Mouse (Mus musculus): ENCODE results near the gene 4921507P07Rik. TPM values are rescaled to one million over a fixed set of nuclear protein-coding genes. Genes with fewer than 3 reads are reported as not detected.

The 4921507P07Rik gene
- polyA plus RNA-seq, 1 experiment from 2014 or later: 0.34 TPM

DNA sequence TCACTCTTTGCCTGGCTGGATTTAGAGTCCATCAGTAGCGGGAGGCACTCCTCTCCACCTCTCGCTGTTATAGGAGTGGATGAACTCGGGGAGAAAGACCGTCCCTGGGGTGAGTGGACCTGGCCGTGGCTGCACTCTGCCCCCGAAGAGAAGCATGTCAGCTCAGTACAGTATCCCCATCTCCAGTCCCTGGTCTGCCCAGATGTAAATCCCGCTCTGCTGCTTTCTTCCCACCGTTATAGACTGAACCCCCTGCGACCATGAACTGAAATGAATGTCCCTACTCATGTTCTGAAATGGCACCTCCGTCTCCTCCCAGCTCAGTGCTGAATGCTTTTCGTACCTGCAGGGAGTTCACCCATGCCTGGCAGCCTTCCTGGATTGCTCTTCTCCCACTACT, 67.2 kb downstream of the 4921507P07Rik start:
- H3K9me3 ChIP-seq (replicated peaks): no peaks in the 10 kb centered on the region
- WGBS: 66% methylated on average over 11 of the region's 11 CpGs
- H3K4me1 ChIP-seq (replicated peaks): peaks cover 4% of the 10 kb centered on the region; the same call in 1 of the 2 replicates
- H3K36me3 ChIP-seq: no peaks in the 10 kb centered on the region
- no peak overlapping the region for H3K9ac ChIP-seq
- no peak for ATAC-seq (replicated peaks; ENCODE audit: insufficient number of reproducible peaks, insufficient read depth, low FRiP score, low read depth)
- H3K4me3 ChIP-seq: no peak overlapping the region
- H3K4me2 ChIP-seq: peak overlapping the region; percentile 2; the same call in 1 of the 2 replicates
- H3K27me3 ChIP-seq: no peaks in the 10 kb centered on the region
- 0 out of 2 replicates have a peak overlapping the region, but pooled peaks have one; percentile 5 for H3K27ac ChIP-seq

DNA sequence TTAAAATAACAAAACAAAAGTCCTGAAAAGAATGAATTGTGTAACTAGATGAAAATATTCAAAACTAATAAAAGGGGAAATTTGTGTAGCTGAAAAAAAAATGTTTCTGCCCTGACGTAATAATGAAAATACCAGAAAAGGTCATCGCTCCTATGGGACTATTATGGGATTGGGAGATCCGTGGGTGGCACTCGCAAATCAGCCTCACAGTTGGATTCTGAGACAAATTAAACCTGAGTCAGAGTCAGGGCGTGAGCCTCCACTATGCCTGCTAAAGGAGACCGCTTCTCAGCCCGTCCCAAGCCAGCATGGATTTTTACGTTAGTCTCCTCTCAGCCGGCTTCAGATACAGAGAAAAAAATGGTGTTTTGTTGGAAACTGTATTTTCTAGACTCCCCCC, 69.0 kb downstream of the 4921507P07Rik start:
- H3K36me3 ChIP-seq: no peaks in the 10 kb centered on the region
- no peak overlapping the region for H3K27ac ChIP-seq
- H3K4me1 ChIP-seq (replicated peaks): peaks cover 4% of the 10 kb centered on the region; the same call in 1 of the 2 replicates
- H3K9me3 ChIP-seq (replicated peaks): no peaks in the 10 kb centered on the region
- no peak for ATAC-seq (replicated peaks; ENCODE audit: insufficient number of reproducible peaks, insufficient read depth, low FRiP score, low read depth)
- no peaks in the 10 kb centered on the region for H3K27me3 ChIP-seq
- H3K4me3 ChIP-seq: no peak overlapping the region
- no peak overlapping the region for H3K9ac ChIP-seq
- WGBS: 76% methylated on average over 9 of the region's 9 CpGs
- no peak overlapping the region for H3K4me2 ChIP-seq

DNA sequence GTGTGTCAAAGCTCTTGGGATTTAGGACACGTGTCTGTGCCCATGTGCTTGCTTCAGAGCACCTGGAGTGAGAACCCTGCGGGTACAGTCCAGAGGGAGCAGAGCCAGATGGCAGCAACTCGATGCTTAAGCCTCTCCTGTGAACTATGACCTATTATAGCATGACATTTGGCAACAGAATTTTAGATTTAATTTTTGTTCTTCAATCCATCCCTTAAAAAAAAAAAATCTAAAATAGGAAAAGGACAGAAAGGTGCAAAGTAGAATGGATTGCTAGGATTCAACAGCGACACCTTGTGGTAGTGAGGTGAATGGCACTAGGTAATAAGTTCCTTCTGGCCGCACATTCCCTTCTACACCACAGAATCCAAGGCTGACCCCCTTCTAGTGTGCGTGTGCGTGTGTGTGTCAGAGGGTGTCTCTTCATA, 69.8 kb downstream of the 4921507P07Rik start:
- Histone ChIP-seq H3K27me3 (no peaks in the 10 kb centered on the region), H3K4me1 (replicated peaks) (no peaks in the 10 kb centered on the region), H3K9ac (no peak overlapping the region), H3K27ac (no peak overlapping the region), H3K36me3 (no peaks in the 10 kb centered on the region), H3K4me2 (no peak overlapping the region), H3K4me3 (no peak overlapping the region), H3K9me3 (replicated peaks) (no peaks in the 10 kb centered on the region)
- ATAC-seq (replicated peaks; ENCODE audit: insufficient number of reproducible peaks, insufficient read depth, low FRiP score, low read depth): no peak
- WGBS: 27% methylated on average over 7 of the region's 7 CpGs

DNA sequence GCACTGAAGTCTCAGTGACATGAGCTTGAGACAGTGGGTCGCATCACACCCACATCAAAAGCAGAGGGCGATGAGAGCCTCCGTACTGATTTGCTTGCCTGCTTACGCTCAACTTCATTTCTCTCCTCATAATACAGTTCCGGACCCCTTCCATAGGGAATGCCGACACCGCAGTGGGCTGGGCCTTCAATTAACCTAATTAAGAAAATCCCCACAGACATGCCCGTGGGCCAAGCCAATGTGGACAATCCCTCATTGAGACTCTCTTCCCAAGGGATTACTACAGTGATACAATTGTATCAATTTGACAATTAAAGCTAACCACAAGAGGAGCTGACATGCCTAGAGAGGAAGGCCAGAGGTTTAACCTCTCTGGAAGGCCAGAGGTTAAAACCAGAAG, 70.6 kb downstream of the 4921507P07Rik start:
- no peak overlapping the region for H3K4me3 ChIP-seq
- no peak overlapping the region for H3K4me2 ChIP-seq
- no peaks in the 10 kb centered on the region for H3K4me1 ChIP-seq (replicated peaks)
- H3K27me3 ChIP-seq: no peaks in the 10 kb centered on the region
- 84% methylated on average over 8 of the region's 8 CpGs for WGBS
- H3K9ac ChIP-seq: no peak overlapping the region
- H3K27ac ChIP-seq: no peak overlapping the region
- H3K9me3 ChIP-seq (replicated peaks): no peaks in the 10 kb centered on the region
- ATAC-seq (replicated peaks; ENCODE audit: insufficient number of reproducible peaks, insufficient read depth, low FRiP score, low read depth): no peak
- no peaks in the 10 kb centered on the region for H3K36me3 ChIP-seq

DNA sequence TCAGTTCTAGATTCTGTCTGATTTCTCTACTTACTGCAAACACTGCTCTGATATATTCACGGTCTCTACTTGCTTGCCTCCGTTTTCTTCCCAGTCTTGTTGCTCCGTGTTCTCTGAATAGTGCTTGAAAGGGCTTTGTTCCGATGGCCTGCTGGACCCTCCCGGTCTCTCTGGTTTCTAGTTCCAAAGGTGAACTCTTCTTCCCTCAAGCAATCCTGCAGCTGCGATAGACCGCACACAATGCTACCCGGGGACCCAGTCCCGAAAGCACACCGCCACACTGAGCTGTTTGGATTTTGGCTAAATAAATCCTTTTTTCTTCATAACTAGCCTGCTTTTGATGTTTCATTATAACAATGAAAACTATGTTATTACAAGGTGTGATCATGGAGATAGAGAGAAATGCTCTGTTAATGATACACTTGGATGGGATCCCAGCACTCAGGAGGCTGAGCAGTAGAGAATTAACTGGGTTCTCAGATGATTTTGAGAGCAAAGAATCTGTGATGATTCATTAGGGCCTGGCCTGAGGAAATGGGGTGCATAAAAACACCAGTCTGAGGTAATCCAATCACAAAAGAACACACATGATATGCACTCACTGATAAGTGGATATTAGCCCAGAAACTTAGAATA, 72.1 kb downstream of the 4921507P07Rik start:
- H3K27me3 ChIP-seq: no peaks in the 10 kb centered on the region
- H3K36me3 ChIP-seq: no peaks in the 10 kb centered on the region
- no peak for ATAC-seq (replicated peaks; ENCODE audit: insufficient number of reproducible peaks, insufficient read depth, low FRiP score, low read depth)
- H3K4me1 ChIP-seq (replicated peaks): no peaks in the 10 kb centered on the region
- 91% methylated on average over 10 of the region's 10 CpGs for WGBS
- no peak overlapping the region for H3K9ac ChIP-seq
- H3K27ac ChIP-seq: no peak overlapping the region
- no peak overlapping the region for H3K4me2 ChIP-seq
- no peak overlapping the region for H3K4me3 ChIP-seq
- no peaks in the 10 kb centered on the region for H3K9me3 ChIP-seq (replicated peaks)

Small RNA genes lying within 50 kb of the gene (microRNA-seq; reads per million reads assigned to microRNA genes)
- gene Mir6371: not detected

Other genes with a start within 250 kb of the 4921507P07Rik start
- 15.6 and 15.8 TPM in 2 replicates for gene Osbpl3, start 140.4 kb downstream of the 4921507P07Rik start, polyA plus RNA-seq (2015; fragmentation: Nextera tagmentation; extraction: Ambion mirVana)
- gene Cycs, start 30.1 kb downstream of the 4921507P07Rik start, polyA plus RNA-seq (2015; fragmentation: Nextera tagmentation; extraction: Ambion mirVana): 144 and 216 TPM in 2 replicates
- 0.15 and 0.18 TPM in 2 replicates for gene Npvf, start 57.8 kb upstream of the 4921507P07Rik start, polyA plus RNA-seq (2015; fragmentation: Nextera tagmentation; extraction: Ambion mirVana)